Comparison of ENCODE assay signal across 21 mouse cellular contexts in the genomic region with DNA sequence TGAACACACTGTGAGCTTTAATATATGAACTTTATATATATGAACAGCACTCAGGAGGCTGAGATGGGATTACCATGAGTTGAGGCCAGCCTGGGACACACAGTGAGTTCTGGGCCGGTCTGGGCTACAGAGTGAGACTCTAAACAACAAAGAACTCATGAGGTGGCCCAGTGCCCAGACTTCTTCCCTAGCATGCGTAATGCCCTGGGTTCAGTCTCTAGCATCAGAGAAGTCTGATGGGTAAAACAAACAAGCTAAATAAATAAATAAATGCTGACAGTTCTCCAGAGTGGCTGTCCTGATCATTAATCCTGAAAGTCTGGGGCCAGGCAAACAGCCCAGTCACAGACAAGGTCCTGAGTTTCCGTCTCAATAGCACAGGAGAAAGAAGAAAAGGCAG. TPM values are rescaled to one million over a fixed set of nuclear protein-coding genes. Genes with fewer than 3 reads are reported as not detected.
DNase-seq lines count a peak whose midpoint lies in the region; ATAC-seq and TF ChIP-seq lines count a peak whose summit lies in the region.
"Had no signal": no experiment of that assay in that cellular context is flagged by ENCODE, and none has a peak within 500 bp of the region (broad histone marks: within the 10 kb centered on the region; RNA-seq: fewer than 3 reads in every experiment).

No protein-coding gene starts in this region.

- no peak overlapping the region for H3K4me2 ChIP-seq in liver, embryonic 11.5 days
- H3K4me2 ChIP-seq in midbrain, postnatal 0 days (ENCODE audit: low read depth, low read length, poor library complexity, severe bottlenecking) = no peak overlapping the region
- H3K4me2 ChIP-seq in midbrain, embryonic 13.5 days (replicated peaks) = no peak overlapping the region
- no peak overlapping the region for H3K4me2 ChIP-seq in heart, embryonic 12.5 days
- H3K4me2 ChIP-seq: embryonic facial prominence, embryonic 12.5 days; hindbrain, embryonic 12.5 days; intestine, embryonic 15.5 days; limb, embryonic 13.5 days; neural tube, embryonic 12.5 days had no signal

- H3K9me3 ChIP-seq in liver, embryonic 11.5 days (ENCODE audit: control insufficient read depth, low read length) = no peaks in the 10 kb centered on the region
- H3K9me3 ChIP-seq in midbrain, postnatal 0 days (ENCODE audit: low read length) = no peaks in the 10 kb centered on the region
- H3K9me3 ChIP-seq in midbrain, embryonic 13.5 days = no peaks in the 10 kb centered on the region
- no peaks in the 10 kb centered on the region for H3K9me3 ChIP-seq in heart, embryonic 12.5 days (replicated peaks)
- H3K9me3 ChIP-seq: heart, embryonic 10.5 days; hindbrain, embryonic 12.5 days; intestine, embryonic 15.5 days; limb, embryonic 13.5 days; neural tube, embryonic 12.5 days had no signal

- ATAC-seq in liver, embryonic 11.5 days (replicated peaks; ENCODE audit: low FRiP score) = no peak
- no peak for ATAC-seq in midbrain, postnatal 0 days (ENCODE audit: low FRiP score)
- no peak for ATAC-seq in midbrain, embryonic 13.5 days
- ATAC-seq in heart, embryonic 12.5 days (ENCODE audit: insufficient number of reproducible peaks, low FRiP score) = no peak
- ATAC-seq: forebrain, embryonic 16.5 days; intestine, embryonic 15.5 days; Patski had no signal

- H3K27me3 ChIP-seq in liver, adult 2 months (ENCODE audit: control insufficient read depth, insufficient read depth, low read length) = no peaks in the 10 kb centered on the region
- no peaks in the 10 kb centered on the region for H3K27me3 ChIP-seq in liver, embryonic 11.5 days (replicated peaks; ENCODE audit: control insufficient read depth, insufficient read depth, low read length)
- H3K27me3 ChIP-seq in midbrain, postnatal 0 days (ENCODE audit: insufficient read depth, low read length) = no peaks in the 10 kb centered on the region
- no peaks in the 10 kb centered on the region for H3K27me3 ChIP-seq in midbrain, embryonic 13.5 days
- no peaks in the 10 kb centered on the region for H3K27me3 ChIP-seq in heart, embryonic 12.5 days (replicated peaks)
- H3K27me3 ChIP-seq: embryonic facial prominence, embryonic 12.5 days; hindbrain, embryonic 12.5 days; intestine, embryonic 15.5 days; limb, embryonic 13.5 days; neural tube, embryonic 12.5 days had no signal

- H3K4me1 ChIP-seq in liver, adult 2 months (ENCODE audit: control insufficient read depth, insufficient read depth, low read length) = peaks cover 5% of the 10 kb centered on the region; the same call in 1 of the 2 replicates
- H3K4me1 ChIP-seq in liver, embryonic 11.5 days (replicated peaks; ENCODE audit: control insufficient read depth, insufficient read depth, low read length) = no peaks in the 10 kb centered on the region
- no peaks in the 10 kb centered on the region for H3K4me1 ChIP-seq in midbrain, postnatal 0 days (ENCODE audit: insufficient read depth, low read length)
- H3K4me1 ChIP-seq in midbrain, embryonic 13.5 days (replicated peaks) = no peaks in the 10 kb centered on the region
- H3K4me1 ChIP-seq in heart, embryonic 12.5 days (replicated peaks) = no peaks in the 10 kb centered on the region
- H3K4me1 ChIP-seq: embryonic facial prominence, embryonic 12.5 days; heart, embryonic 10.5 days; hindbrain, embryonic 12.5 days; intestine, embryonic 15.5 days; neural tube, embryonic 12.5 days had no signal

- DNase-seq in liver, adult 2 months (ENCODE audit: extremely low read depth, low read depth, low spot score) = peak; percentile 91
- DNase-seq in liver, embryonic 11.5 days (ENCODE audit: low spot score) = no peak
- DNase-seq in midbrain, postnatal 0 days (ENCODE audit: low spot score) = peak; percentile 24
- peak; percentile 62 for DNase-seq in adipocyte (ENCODE audit: low spot score)
- DNase-seq in lung, postnatal 36 days = peak; percentile 30
- DNase-seq: adrenal gland, postnatal 14 days; cerebellum, adult 11 months; heart, postnatal 10 days; kidney, postnatal 4 days had no signal

- H3K79me2 ChIP-seq in liver, adult 2 months (ENCODE audit: control insufficient read depth, insufficient read depth, low read length) = no peaks in the 10 kb centered on the region

- no peak overlapping the region for H3K4me3 ChIP-seq in liver, adult 2 months (ENCODE audit: insufficient read depth, low read depth, low read length)
- no peak overlapping the region for H3K4me3 ChIP-seq in liver, embryonic 11.5 days (ENCODE audit: low read depth, low read length)
- H3K4me3 ChIP-seq in midbrain, postnatal 0 days (ENCODE audit: low read depth, low read length) = no peak overlapping the region
- H3K4me3 ChIP-seq in midbrain, embryonic 13.5 days (replicated peaks) = no peak overlapping the region
- no peak overlapping the region for H3K4me3 ChIP-seq in heart, embryonic 12.5 days
- H3K4me3 ChIP-seq: embryonic facial prominence, embryonic 12.5 days; erythroblast, embryonic 14.5 days; heart, embryonic 10.5 days; hindbrain, embryonic 12.5 days; intestine, embryonic 15.5 days; limb, embryonic 13.5 days; neural tube, embryonic 12.5 days had no signal

- WGBS in liver, adult 2 months = 17% methylated on average over 3 of the region's 3 CpGs
- 76% methylated on average over 3 of the region's 3 CpGs for WGBS in liver, embryonic 11.5 days
- WGBS in midbrain, postnatal 0 days = 71% methylated on average over 3 of the region's 3 CpGs
- 77% methylated on average over 3 of the region's 3 CpGs for WGBS in midbrain, embryonic 13.5 days
- 80% methylated on average over 3 of the region's 3 CpGs for WGBS in heart, embryonic 12.5 days

- TF ChIP-seq POLR2A in liver, adult 2 months (IDR thresholded peaks at IDR 0.05; ENCODE audit: extremely low read depth, insufficient read depth, low read length) = no peak

- TF ChIP-seq CTCF in liver, adult 2 months (IDR thresholded peaks at IDR 0.05; ENCODE audit: low read depth, low read length) = no peak
- no peak for TF ChIP-seq CTCF in midbrain, postnatal 0 days (IDR thresholded peaks at IDR 0.05)

- 0 out of 2 replicates have a peak overlapping the region, but pooled peaks have one; percentile 13 for H3K27ac ChIP-seq in liver, adult 2 months (replicated peaks; ENCODE audit: insufficient read depth, low read depth, low read length)
- no peak overlapping the region for H3K27ac ChIP-seq in liver, embryonic 11.5 days (ENCODE audit: low read depth, low read length)
- no peak overlapping the region for H3K27ac ChIP-seq in midbrain, postnatal 0 days (ENCODE audit: low read depth, low read length)
- no peak overlapping the region for H3K27ac ChIP-seq in midbrain, embryonic 13.5 days
- H3K27ac ChIP-seq in heart, embryonic 12.5 days (ENCODE audit: poor library complexity, severe bottlenecking) = no peak overlapping the region
- H3K27ac ChIP-seq: embryonic facial prominence, embryonic 12.5 days; heart, embryonic 10.5 days; hindbrain, embryonic 12.5 days; intestine, embryonic 15.5 days; limb, embryonic 13.5 days; neural tube, embryonic 12.5 days; stomach, postnatal 0 days had no signal

- H3K36me3 ChIP-seq in liver, adult 2 months (ENCODE audit: control insufficient read depth, insufficient read depth, low read length) = no peaks in the 10 kb centered on the region
- no peaks in the 10 kb centered on the region for H3K36me3 ChIP-seq in liver, embryonic 11.5 days (ENCODE audit: control insufficient read depth, insufficient read depth, low read length)
- H3K36me3 ChIP-seq in midbrain, postnatal 0 days (ENCODE audit: insufficient read depth, low read length) = no peaks in the 10 kb centered on the region
- H3K36me3 ChIP-seq in midbrain, embryonic 13.5 days = no peaks in the 10 kb centered on the region
- no peaks in the 10 kb centered on the region for H3K36me3 ChIP-seq in heart, embryonic 12.5 days
- H3K36me3 ChIP-seq: embryonic facial prominence, embryonic 12.5 days; heart, embryonic 10.5 days; hindbrain, embryonic 12.5 days; intestine, embryonic 15.5 days; limb, embryonic 13.5 days; neural tube, embryonic 12.5 days had no signal

- no peak overlapping the region for H3K9ac ChIP-seq in liver, adult 2 months (ENCODE audit: low read depth, low read length)
- no peak overlapping the region for H3K9ac ChIP-seq in liver, embryonic 11.5 days (ENCODE audit: low read depth, low read length)
- no peak overlapping the region for H3K9ac ChIP-seq in midbrain, postnatal 0 days (replicated peaks; ENCODE audit: low read length, poor library complexity, severe bottlenecking)
- H3K9ac ChIP-seq in midbrain, embryonic 13.5 days (replicated peaks) = no peak overlapping the region
- no peak overlapping the region for H3K9ac ChIP-seq in heart, embryonic 12.5 days
- H3K9ac ChIP-seq: embryonic facial prominence, embryonic 12.5 days; hindbrain, embryonic 12.5 days; intestine, embryonic 15.5 days; limb, embryonic 13.5 days; neural tube, embryonic 12.5 days had no signal

RNA-seq across cellular contexts. Expression of gene Znrf3, which starts 25.4 kb away (rescaled TPM):
- 4.6 and 6.3 TPM in 2 replicates for total RNA-seq in liver, adult 2 months (2014; rRNA removed)
- 4.2 and 4.5 TPM in 2 replicates for polyA plus RNA-seq in liver, adult 2 months (2012; rRNA removed)
- polyA plus RNA-seq in liver, embryonic 11.5 days (2014; fragmentation: Nextera tagmentation; extraction: Ambion mirVana) = 9.0 and 9.1 TPM in 2 replicates
- 11.0 and 12.5 TPM in 2 replicates for total RNA-seq in midbrain, postnatal 0 days (2014; rRNA removed)
- 6.9 and 7.8 TPM in 2 replicates for polyA plus RNA-seq in midbrain, postnatal 0 days (2015; fragmentation: Nextera tagmentation; extraction: Ambion mirVana)
- polyA plus RNA-seq in midbrain, embryonic 13.5 days (2015; fragmentation: Nextera tagmentation; extraction: Ambion mirVana) = 8.0 and 9.6 TPM in 2 replicates
- 7.3 and 7.6 TPM in 2 replicates for polyA plus RNA-seq in heart, embryonic 12.5 days (2016; fragmentation: Nextera tagmentation; extraction: Ambion mirVana)

RNA-seq across cellular contexts. Expression of gene Xbp1, which starts 50.4 kb away (rescaled TPM):
- total RNA-seq in liver, adult 2 months (2014; rRNA removed) = 137 and 138 TPM in 2 replicates
- polyA plus RNA-seq in liver, adult 2 months (2012; rRNA removed) = 147 and 241 TPM in 2 replicates
- 149 TPM in 2 replicates for polyA plus RNA-seq in liver, embryonic 11.5 days (2014; fragmentation: Nextera tagmentation; extraction: Ambion mirVana)
- total RNA-seq in midbrain, postnatal 0 days (2014; rRNA removed) = 120 and 124 TPM in 2 replicates
- polyA plus RNA-seq in midbrain, postnatal 0 days (2015; fragmentation: Nextera tagmentation; extraction: Ambion mirVana) = 89.5 and 97.4 TPM in 2 replicates
- polyA plus RNA-seq in midbrain, embryonic 13.5 days (2015; fragmentation: Nextera tagmentation; extraction: Ambion mirVana) = 106 and 118 TPM in 2 replicates
- 125 and 127 TPM in 2 replicates for polyA plus RNA-seq in heart, embryonic 12.5 days (2016; fragmentation: Nextera tagmentation; extraction: Ambion mirVana)
